Mouse (Mus musculus) fibroblast of lung, adult 2 months (primary cell): ENCODE measurements around the gene Hist3h2ba.
"Not testable (repeated sequence)": the region's sequence is repeated elsewhere in the genome, so short reads cannot be mapped to it uniquely, and the experiment has no call there.

Experiments used
- DNase-seq: peaks from one replicate; pipeline ENCODE4 v3.0.0-alpha.2; 2011; ENCODE audit warnings: low read depth

Gene Hist3h2ba

DNA sequence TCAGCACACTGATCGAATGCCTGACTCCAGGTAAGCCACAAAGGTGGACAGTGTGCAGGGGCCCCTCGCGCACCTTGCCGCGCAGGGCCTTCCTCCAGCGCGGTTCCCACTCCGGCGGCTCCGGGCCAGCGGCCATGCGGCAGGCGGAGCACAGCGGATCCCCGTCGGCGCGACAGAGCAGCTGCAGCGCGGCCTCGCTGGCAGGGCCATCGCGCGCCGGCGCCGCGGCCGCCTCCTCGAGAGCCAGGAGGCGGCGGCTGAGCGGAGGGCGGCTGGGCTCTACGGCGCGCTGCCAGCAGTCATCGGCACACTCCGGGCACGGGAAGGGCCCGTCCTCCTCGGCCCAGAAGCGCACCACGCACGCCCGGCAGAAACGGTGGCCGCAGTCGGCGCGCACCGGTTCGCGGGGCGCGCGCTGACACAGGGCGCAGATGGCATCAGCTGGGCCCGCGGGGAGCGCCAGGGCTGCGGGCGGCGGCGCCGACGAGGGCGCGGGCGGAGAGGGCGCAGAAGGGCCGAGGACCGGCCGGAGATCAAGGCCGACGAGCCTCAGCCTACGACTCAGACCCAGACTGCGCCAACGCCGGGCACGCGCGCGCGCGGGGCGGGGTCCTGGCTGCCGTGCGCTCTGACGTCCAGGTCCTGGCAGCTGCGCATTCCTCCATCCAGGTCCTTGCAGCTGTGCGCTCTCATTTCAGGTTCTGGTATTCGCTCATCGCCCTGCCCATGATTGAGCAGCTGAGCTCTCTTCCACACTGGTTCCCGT is 10.2 kb upstream of the Hist3h2ba start, which contains the start of gene Rnf187:
Rnf187 (minus strand) TSS at position 595 of the 766 bp plus-strand sequence.
- DNase-seq = peak; percentile 68

DNA sequence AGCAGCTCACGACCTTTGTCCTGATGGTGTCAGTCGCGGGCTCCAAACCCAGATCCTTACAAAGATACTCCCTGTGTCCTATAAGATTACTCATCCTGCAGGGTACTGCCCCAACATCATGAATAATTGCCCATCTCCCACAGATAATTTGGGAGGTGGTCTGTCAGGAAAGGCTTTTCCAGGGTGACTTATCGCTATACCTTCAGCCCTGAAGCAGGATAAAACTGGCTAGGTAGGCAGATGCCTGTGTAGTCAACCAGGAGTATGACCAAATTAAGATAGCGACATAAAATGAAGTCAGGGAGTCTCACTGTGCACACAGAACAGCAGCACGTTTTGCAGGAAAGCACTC is 9.7 kb upstream of the Hist3h2ba start:
- DNase-seq = no peak

DNA sequence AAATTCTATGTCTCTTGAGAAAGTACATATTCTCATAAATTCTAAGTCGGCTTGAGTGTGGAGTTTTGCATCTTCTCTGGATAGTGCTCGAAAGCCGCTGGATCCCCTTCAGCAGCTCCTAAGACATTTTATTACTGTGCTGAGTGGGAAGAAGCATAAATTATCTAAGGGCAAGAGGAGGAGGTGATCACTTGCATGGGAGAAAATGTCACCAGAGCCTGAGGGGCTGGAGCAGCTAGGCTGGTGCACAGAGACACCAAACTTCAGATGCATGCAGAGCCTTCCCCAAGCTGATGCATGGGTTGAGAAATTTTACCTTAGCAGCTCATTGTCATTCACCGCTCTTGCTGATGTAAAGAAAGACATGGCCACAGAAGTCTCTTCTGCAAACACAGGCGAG is 4.6 kb upstream of the Hist3h2ba start:
- DNase-seq = no peak

DNA sequence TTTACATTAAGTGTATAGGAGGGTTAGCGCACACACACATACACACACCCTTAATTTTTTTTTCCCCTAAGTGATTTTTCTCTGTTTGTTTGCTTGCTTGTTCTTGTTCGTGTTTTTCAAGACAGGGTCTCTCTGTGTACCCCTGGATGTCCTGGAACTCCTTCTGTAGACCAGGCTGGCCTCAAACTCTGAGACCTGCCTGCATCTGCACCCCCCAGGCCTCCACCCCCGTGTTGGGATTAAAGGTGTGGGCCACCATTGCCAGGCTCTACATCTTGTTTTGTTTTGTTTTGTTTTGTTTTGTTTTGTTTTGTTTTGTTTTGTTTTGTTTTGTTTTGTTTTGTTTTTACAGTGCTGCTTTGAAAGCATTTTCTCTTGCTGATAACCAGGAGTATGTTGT is 1.4 kb upstream of the Hist3h2ba start:
- no peak for DNase-seq

DNA sequence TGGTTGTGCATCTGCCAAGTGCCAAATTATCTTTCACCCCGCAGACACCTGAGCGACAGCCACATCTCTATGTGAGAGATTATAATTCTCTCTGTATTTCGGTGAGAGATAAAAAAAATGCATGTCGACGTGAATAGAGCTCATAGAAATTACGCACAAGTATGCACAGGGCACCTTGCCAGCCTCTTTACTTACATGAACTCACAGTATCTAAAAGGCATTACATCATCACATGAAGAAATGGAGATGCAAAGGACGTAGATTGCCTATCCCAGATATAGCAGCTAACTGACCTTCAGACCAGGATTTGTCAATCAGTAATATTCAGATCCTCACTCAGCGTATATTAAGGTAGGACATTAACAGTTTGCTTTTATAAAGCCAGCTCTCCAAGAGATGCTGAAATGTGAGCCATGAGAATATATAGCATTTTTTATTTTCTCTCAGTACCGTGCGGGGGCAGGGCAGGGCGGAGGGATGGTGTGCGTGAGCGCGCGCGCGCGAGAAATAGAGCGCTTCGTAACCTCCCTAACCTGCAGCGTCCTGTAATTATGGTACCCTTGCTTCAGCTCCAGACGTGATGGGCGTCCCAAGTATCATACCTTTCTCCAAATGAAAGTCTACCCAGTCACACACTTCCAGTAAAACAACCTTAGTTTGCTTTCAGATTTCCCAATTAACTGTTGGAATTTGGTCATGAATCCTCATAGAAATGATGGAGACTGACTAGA is 757 bp upstream of the Hist3h2ba start:
- no peak for DNase-seq

DNA sequence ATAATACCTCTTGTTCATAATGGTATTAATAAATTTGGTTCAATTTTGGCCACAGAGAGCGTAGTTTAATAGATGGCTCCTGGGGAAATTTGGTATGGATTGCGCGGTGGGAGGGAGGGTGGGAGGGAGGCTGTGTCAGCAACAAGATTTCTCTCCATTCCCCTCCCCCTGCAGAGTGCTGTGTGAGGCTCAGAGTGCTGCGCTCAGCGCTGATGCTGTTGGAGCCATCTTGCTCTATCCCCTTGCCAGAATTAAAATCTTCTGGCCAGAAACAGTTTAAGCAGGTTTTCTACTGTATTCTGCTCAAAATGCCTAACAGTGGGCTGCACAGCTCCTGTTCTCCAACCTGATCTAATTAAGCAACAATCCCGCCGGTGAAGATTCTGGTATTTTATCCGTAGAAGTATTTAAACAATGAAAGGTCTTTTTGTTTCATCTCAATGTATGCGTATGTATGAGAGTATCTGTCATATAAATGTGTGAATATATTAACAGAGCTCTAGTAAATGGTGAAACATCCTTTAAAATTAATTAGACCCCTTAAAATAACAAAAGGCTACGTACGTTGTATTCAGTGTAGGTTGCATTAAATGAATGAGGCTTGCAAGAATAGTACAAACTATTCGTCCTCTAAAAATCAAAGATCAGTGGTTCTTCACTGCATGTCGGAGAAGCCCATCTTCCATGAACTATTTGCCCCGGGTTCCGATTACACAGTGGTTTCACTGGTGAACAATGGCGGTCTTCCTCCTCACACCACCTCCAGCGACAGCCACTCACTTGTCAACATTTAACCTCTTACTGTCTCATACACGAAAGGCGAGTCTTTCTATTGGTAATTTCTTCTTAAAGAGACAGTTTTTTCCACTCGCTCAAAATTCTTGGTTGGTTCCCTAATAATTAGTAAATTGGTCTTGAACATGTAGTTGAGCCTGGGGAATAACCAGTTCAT is 1.0 kb downstream of the Hist3h2ba start:
- DNase-seq = no peak

DNA sequence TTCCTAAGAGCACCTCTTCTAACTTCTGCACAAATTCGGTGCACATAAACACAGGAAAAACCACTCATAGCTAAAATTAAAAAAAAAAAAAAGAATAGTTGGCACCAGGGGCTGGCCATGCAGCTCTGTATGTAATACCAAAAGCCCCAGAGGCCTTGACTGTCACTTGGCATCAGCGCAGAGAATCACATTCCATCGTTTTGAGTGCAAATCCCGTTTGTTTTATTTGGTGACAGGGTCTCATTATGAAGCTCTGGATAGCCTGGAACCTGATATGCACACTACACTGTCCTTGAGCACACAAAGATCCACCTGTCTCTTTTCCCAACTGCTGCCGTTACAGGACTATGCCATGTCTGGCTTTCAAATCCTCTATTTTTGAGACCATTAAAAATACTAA is 2.5 kb downstream of the Hist3h2ba start:
- no peak for DNase-seq

DNA sequence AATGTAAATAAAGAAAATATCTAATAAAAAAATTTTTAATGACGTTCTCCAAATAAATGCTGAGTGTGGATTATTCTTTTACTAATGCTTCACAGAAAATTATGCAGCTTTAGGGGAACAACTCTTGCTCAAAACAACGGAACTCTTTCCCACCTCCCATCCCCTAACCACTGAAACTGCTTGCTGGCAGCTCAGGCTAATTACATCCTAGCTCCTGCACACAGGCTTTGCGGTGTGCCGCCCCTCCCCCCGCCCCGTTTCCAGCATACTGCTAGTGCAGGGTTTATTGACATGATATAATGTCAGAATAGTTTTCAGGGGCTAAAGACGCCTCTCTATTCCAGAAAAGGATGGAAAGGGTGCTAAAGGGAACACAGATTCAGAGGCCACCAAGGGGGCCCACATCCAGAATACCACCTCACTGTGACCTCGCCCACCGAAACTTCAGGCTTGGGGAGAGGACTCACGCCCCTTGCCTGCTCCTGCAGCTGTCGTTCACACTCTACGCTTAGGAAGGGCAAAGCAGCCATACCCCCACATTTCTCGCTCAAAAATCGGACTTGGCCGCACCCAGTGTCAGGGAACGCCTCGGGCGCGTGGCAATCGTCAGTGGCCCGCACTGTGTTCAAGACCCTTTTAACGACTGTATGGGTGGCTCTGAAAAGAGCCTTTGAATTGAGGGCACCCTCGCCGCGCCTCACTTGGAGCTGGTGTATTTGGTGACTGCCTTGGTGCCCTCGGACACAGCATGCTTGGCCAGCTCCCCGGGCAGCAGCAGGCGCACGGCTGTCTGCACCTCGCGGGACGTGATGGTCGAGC is 4.8 kb downstream of the Hist3h2ba start:
- no peak for DNase-seq

DNA sequence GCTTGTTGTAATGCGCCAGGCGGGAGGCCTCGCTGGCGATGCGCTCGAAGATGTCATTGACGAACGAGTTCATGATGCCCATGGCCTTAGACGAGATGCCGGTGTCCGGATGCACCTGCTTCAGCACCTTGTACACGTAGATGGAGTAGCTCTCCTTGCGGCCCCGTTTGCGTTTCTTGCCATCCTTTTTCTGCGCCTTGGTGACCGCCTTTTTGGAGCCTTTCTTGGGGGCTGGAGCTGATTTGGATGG is 5.4 kb downstream of the Hist3h2ba start:
- DNase-seq = not testable (repeated sequence)

DNA sequence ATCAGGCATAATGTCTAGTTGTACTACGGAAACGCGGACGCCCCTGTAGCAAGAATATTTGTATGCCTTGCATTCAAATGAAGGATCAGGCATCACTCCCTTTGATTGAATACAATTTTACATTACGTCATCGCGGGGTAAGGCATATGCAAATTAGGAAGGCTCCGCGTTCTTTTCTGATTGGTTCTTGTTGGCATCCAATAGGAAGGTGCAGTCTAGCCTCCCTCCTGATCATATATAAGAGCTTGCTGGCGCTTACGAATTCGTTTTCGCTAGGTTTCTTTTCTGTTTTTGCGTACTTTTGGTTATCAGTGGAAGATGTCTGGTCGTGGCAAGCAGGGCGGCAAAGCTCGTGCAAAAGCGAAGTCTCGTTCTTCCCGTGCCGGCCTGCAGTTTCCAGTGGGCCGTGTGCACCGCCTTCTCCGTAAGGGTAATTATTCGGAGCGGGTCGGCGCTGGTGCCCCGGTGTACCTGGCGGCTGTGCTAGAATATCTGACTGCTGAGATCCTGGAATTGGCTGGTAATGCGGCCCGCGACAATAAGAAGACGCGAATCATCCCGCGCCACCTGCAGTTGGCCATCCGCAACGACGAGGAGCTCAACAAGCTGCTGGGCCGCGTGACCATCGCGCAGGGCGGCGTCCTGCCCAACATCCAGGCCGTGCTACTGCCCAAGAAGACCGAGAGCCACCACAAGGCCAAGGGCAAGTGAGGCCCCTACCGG is 5.9 kb downstream of the Hist3h2ba start, which contains the start of the genes Hist3h2a and Trim17:
Hist3h2a (plus strand) TSS at position 266 of the 723 bp plus-strand sequence.
Trim17 (plus strand) TSS at position 266 of the 723 bp plus-strand sequence.
- peak; percentile 74 for DNase-seq

DNA sequence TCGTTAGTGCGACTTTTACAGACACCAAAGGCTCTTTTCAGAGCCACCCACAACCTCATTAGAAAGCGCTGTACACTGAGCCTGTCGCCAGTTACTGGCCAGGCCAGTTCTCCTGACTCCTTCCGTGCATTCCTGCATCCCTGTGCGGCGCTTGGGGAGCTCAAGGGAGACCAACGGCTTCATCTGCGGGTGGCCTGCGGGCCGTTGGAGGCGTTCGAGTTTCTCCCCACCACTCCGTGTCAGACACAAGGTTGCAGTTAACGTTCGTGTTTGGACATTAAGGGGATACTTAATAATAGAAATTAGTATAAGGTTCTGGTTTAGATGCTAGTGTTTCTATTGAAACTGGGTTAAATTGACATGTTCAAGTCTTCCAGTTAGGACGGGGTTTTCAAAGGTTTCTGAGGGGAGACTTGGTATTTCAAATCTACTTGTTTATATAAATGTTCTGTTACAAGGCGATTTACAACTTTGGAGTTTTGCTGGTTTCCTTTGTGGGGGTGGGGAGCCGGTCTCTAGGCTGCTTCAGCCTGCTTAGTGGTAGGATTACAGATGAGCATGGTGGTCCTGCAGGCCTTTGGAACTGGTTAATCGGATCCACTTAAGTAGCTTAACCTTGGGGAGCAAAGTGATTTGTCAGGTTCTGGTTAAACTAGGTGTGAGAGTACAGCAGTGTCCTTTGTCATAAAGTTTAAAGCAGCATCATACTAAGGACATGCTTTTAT is 6.6 kb downstream of the Hist3h2ba start:
- no peak for DNase-seq

DNA sequence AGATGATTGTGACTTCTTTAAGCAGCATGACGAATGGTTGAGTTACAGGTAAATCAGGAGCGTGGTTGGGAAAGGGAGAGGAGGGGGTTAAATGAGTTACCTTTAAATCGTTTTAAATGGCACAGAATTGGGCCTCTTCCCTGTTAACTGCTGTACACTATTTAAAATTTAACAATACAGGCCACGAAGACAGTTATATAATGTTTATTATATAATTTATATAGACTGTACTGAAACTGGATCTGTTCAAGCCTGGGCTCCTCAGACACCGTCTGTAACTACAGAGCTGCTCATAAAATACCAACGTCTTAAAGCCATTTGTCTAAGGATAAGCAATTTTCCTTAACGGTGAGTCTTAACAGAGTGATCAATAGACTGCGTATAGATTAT is 7.1 kb downstream of the Hist3h2ba start:
- DNase-seq = no peak

DNA sequence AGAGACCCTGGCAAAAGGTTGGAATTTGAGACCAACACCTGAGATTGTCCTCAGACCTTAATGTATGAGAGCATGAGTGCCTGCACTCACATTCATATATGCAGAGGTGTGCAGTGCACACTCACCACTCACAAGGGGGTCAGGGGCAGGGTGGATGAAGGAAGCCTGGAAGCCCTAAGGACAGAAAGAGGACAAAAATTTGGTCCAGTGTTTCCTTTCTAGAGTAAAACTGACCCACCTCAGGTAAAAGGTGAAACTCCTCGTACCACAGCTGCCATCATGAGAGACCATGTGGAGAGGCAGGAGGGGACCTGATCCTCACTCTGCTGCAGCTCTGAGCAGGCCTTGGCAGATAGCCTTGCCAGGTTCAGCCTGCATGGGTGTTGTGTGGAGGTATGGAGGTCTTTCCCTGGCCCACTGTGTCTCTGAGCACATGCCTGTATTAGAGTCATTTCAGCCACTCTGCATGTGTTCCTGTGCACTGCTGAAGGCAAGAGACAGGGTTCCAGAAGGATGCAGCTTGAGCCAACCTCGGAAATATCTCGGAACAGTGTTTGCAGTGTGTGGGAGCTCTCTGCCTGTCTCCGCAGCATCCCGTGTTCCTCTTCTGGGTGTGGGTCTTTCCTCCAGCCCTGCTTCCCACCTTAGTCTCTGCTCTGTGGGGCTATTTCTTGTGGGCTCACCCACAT is 8.7 kb downstream of the Hist3h2ba start:
- DNase-seq = no peak

DNA sequence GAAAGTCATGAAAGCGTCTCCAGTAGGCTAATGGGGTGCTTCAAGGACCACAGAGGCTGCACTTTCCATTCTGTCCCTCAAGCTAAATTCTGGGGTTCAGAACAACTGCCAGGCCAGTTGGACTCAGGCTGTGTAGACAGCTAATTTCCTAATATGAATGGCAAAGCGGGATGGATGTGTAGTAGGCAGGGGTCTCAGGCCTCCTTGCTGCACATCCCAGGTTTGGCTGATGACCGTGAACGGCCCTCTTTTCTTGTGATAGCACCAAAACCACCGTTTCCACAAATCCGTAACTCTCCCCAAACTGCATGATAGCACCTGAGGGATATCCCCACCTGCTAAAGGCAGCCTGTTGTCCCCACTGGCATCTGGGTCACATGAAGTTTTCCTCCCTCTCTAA is 9.8 kb downstream of the Hist3h2ba start:
- DNase-seq = no peak

DNA sequence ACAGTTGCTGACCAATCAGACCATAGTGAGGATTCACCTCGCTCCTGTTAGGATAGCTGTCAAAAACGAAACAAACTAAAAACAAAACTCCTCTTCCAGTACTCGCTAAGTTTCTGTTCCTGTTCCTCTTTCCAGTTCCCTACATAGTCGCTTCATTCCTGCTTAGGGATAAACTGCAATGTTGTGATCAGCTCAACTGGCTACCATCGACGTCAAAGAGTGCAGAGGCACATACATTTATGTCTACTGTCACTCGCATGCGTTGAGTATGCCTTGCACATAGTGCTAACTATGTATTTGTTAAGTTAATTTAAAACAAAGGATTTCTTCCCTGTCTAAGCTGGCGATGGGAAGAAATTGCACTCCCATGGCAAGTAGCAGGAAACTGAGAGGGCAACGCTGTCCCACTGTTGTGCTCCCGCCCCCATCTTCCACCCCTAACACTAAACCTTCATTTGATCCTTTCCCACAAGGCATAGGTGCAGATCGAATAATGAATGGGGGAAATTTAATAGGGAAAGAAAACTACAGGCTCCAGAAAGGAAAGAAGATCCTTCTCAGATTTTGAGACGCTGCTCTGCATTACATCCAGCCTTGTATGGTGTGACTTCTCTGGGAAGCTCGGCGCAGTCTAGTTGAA is 10.6 kb downstream of the Hist3h2ba start:
- no peak for DNase-seq

DNA sequence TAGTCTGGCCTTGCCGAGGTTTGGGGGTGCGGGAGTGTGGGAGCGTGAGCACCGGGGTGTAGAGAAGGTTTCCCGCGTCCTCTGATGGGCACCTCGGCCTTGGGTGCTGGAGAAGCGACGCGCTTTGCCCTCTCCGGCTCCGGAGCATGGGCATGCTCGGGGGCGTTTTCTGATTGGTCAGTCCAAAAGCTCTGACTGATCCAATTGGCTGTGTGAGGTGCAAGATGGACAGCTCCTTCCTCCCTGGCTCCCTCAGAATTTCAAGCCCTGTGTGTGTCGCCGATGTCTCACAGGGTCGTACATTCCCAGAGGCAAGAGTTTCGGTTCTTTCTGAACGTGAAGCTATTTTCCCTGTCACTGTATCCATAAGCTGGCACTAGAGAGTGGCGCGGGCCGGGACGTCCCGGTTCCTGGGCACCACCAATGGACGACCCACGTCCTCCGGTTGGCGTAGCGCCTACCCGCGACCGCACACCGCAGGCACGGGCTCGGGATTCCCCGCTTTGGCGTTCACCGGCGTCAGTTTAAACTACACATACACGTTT is 11.3 kb downstream of the Hist3h2ba start:
- DNase-seq = peak; percentile 71

DNA sequence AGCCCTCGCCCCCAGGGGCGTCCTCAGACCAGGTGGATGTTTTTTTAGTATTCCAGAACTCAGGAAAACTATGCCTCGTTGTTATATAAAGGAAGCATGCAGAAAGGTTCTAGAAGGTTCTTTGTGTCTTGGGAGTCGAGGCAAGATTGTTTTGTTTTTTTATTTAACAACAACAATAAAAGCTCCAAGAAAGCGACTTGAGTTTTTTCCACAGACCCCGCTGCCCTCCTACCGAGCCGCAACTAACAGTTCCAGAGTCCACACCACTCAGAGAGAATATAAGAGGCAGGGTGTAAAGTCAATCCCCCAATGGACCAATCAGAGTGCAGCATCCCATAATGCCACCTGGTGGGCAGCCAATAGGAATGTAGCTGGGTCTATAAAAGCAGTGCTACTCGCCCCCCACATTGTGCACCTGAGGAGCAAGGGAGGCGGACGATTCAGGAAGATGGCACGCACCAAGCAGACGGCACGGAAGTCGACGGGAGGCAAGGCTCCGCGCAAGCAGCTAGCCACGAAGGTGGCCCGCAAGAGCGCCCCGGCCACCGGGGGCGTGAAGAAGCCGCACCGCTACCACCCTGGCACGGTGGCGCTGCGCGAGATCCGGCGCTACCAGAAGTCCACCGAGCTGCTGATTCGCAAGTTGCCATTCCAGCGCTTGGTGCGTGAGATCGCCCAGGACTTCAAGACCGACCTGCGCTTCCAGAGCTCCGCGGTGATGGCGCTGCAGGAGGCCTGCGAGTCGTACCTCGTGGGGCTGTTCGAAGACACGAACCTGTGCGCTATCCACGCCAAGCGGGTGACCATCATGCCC is 12.9 kb downstream of the Hist3h2ba start:
- DNase-seq = no peak

DNA sequence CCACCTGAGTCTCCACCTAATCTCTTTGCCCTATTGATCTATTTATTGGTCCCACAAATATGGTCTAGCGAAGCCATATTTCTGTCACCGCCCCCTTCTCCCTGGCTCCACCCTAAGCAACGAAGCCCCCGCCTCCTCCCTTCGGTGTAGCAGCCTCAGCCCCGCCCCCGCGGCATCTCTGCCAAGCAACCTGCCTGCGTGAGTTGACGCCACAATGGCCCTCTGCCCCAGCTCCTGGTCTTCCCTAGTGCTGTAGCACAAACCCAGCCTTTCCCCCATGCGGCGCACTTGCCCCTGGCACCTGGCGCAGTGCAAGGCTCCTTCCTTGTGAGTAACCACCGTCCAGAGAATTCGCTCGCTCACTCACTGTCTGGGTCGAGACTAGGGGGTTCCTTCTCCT is 14.8 kb downstream of the Hist3h2ba start:
- no peak for DNase-seq
